Mouse (Mus musculus): ENCODE measurements at regions not wholly inside any gene's neighbourhood (a gene's known extent, or its start where the extent isn't known, plus 50 kb on each side); places are given as distances from the start of the nearest gene placed in this dataset.
"Not testable (repeated sequence)": the region's sequence is repeated elsewhere in the genome, so short reads cannot be mapped to it uniquely, and the experiment has no call there.

DNA sequence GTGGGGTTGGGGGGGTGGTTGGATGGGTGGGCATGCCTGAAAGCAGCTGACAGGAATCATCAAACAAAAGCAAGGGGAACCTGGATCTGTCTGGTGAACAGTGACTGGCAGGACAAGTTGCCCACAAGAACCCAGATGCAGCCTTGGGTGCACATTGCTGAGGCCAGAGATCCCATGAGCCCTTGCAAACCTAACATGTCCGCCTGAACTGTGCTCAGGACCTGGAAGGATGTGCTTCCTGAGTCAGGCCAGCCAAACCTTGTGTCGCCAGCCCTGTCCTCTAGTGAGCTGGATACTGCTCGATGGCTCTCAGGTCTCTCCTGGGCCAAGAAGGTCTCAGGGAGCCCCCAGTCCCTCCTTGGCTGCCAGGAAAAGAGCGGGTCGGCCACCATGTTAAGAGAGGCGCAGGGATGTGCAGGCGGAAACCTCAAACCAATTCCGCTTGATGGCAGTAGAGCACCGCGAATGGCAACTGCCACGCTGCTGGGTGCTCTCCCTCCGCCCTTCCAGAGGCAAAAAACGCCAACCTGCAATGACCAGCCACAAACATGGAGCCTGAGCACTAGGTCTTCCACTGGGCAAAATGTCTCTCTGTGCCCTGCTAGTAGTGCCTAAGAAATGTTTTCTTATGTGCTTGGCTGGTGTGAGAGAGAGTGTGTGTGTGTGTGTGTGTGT is 140.2 kb downstream of the Pls3 start:
- peak; percentile 73 for DNase-seq

DNA sequence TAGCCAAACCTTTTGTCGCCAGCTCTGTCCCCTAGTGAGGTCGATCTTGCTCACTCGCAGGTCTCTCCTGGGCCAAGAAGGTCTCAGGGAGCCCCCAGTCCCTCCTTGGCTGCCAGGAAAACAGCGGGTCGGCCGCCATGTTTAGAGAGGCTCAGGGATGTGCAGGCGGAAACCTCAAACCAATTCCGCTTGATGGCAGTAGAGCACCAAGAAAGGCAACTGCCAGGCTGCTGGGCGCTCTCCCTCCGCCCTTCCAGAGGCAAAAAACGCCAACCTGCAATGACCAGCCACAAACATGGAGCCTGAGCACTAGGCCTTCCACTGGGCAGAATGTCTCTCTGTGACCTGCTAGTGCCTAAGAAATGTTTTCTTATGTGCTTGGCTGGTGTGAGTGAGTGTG is 141.3 kb downstream of the Pls3 start:
- peak; percentile 76 for DNase-seq

- peak; percentile 38 for DNase-seq
Observed at GRCm38 (mm10) chrX:75729791-75730190, 145.2 kb downstream of the Pls3 start.

DNA sequence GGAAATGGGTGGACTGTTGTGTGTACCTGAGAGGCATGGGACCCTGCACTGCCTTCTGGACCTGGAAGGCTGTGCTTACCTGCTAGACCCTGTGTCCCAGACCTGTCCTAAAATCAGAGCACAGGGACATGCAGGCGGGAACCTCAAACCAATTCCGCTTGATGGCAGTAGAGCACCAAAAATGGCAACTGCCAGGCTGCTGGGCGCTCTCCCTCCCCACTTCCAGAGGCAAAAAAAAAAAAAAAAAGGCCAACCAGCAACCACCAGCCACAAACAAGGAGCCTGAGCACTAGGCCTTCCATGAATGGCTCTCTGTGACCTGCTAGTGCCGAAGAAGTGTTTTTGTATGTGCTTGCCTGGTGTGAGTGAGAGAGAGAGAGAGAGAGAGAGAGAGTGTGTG is 146.5 kb downstream of the Pls3 start:
- no peak for DNase-seq

GRCm38 (mm10) chrX:75723542-75723941 is 145.5 kb upstream of the Rab39b start:
- DNase-seq = not testable (repeated sequence)

DNA sequence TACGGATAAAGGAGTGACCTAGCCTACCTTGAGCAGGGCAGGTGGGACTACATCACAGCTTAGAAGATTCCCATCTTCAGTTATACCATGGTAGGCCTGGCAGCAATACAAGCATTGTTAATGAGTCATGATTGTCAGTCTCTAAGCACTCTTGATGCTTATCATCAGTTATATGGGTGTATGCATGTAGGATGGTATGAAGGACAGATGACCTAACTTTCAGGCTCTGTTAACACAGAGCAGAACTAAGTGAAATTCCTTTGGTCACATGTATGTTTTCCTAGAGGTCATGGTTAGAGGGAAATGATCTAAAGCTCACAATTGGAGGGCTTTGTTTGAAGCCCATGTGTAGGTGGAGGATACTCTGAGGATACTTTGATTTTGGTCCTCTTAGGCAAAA is 121.9 kb upstream of the Rab39b start:
- DNase-seq = no peak

GRCm38 (mm10) chrX:75675271-75675670 is 97.2 kb upstream of the Rab39b start:
- not testable (repeated sequence) for DNase-seq

DNA sequence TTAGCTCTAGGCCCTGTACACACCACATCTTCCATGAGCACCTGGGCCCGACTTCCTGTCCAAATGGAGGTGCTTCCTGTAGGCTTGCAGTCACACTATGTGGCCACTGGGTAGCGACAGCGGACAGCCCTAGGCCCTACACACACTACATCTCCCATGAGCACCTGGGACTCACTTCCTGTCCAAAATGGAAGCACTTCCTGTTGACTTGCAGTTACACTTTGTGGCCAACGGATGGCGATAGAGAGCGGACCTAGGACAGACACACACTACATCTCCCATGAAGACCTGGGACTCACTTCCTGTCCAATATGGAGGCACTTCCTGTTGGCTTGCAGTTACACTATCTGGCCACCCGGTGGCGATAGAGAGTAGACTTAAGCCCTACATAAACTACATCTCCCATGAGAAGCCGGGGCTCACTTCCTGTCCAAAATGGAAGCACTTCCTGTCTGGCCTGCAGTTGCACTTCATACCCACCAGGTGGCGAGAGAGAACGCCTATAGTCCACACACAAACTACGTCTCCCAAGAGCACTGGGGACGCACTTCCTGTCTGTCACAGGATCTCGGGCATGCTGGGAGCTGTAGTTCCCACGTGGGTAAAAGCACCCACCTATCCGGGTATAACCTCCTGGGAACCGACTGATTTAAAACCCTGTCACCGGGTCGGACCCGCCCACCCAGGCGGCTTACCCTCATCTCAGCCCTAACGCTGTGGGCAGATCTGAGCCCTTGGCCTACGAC is 96.1 kb upstream of the Rab39b start:
- DNase-seq = peak; percentile 97

DNA sequence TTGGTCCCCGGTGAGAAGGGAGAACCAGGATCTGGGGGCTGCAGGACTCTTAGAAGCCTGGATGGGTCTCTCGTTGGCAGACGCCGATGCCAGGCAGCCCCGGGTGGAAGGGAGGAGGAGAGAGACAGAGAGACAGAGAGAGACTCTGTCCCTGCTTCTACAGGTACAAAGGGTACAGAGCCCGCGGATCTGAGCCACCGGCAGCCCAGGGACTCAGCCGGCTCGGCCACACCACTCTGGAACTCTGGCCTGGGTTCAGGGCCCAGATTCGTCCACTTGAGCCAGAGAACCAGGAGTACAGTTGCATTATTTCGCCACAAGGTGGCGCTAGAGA is 95.5 kb upstream of the Rab39b start:
- no peak for DNase-seq

GRCm38 (mm10) chrX:75672976-75673375 is 94.9 kb upstream of the Rab39b start:
- peak; percentile 8 for DNase-seq

GRCm38 (mm10) chrX:75667636-75668035 is 89.6 kb upstream of the Rab39b start:
- DNase-seq = no peak

GRCm38 (mm10) chrX:75643402-75643801 is 65.4 kb upstream of the Rab39b start:
- no peak for DNase-seq

All from adrenal gland, adult 8-10 months (tissue).